Mouse (Mus musculus): ENCODE data around the gene Oosp1. TPM values are rescaled to one million over a fixed set of nuclear protein-coding genes. Genes with fewer than 3 reads are reported as not detected.

Gene Oosp1
- polyA plus RNA-seq, 1 experiment: not detected

DNA sequence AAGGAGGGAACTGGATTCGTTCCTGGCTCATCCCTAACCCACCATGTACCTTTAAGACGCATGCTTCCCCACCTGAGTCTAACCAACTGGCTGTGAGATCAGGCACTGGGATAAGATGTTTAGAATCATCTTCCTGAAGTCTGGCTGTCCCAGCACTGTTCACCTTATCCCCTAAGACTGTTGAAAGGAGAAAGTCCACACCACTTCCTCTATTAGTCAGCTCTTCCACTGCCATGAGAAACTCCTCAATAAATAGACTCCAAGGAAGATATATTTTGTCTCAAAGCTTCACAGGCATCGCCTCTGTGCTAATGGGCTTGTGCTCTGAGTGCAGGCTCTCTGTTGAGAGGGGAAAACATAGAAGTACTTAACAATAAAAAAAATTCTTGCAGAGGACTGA is 44.8 kb downstream of the Oosp1 start:
- no peaks in the 10 kb centered on the region for H3K27me3 ChIP-seq (ENCODE audit: control insufficient read depth, insufficient read depth, low read length)
- H3K36me3 ChIP-seq (ENCODE audit: control insufficient read depth, insufficient read depth, low read length): no peaks in the 10 kb centered on the region
- TF ChIP-seq POLR2A (IDR thresholded peaks at IDR 0.05; ENCODE audit: control insufficient read depth, low read depth, low read length) (no peak), CTCF (IDR thresholded peaks at IDR 0.05; ENCODE audit: control insufficient read depth, insufficient read depth, insufficient replicate concordance, low read depth, low read length) (no peak)
- H3K4me3 ChIP-seq (ENCODE audit: control insufficient read depth, low read depth, low read length): no peak overlapping the region
- no peaks in the 10 kb centered on the region for H3K4me1 ChIP-seq (ENCODE audit: control insufficient read depth, insufficient read depth, low read length)
- H3K27ac ChIP-seq (ENCODE audit: control insufficient read depth, insufficient read depth, low read depth, low read length): no peak overlapping the region

DNA sequence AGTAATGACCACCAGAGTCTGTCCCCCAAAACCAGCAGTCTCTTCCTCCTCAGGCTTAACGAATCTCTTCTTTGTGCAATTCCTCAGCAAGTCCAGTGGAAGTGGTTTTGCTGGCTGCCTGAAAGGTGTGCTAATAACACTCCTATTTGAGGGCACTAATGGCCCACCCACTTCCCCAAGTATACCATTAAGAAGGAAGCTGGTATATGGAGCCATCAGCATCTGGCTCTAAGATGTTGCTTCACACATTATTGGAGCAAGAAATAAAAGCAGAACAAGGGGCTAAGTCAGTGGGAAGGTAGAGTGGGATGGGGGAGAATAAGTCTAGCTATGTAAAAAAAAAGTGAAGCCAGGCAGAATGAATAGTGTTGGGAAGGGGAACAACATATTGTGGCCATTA is 50.2 kb downstream of the Oosp1 start, which contains the start of gene Ms4a3:
Gene Ms4a3 (minus strand): TSS at position 120 of the 400 bp plus-strand sequence.
- H3K4me1 ChIP-seq (ENCODE audit: control insufficient read depth, insufficient read depth, low read length): no peaks in the 10 kb centered on the region
- no peak for TF ChIP-seq POLR2A (IDR thresholded peaks at IDR 0.05; ENCODE audit: control insufficient read depth, low read depth, low read length)
- no peak for TF ChIP-seq CTCF (IDR thresholded peaks at IDR 0.05; ENCODE audit: control insufficient read depth, insufficient read depth, insufficient replicate concordance, low read depth, low read length)
- H3K36me3 ChIP-seq (ENCODE audit: control insufficient read depth, insufficient read depth, low read length): no peaks in the 10 kb centered on the region
- no peak within 1 kb of the TSS for H3K27ac ChIP-seq (ENCODE audit: control insufficient read depth, insufficient read depth, low read depth, low read length)
- no peak within 1 kb of the TSS for H3K4me3 ChIP-seq (ENCODE audit: control insufficient read depth, low read depth, low read length)
- H3K27me3 ChIP-seq (ENCODE audit: control insufficient read depth, insufficient read depth, low read length): no peaks in the 10 kb centered on the region

DNA sequence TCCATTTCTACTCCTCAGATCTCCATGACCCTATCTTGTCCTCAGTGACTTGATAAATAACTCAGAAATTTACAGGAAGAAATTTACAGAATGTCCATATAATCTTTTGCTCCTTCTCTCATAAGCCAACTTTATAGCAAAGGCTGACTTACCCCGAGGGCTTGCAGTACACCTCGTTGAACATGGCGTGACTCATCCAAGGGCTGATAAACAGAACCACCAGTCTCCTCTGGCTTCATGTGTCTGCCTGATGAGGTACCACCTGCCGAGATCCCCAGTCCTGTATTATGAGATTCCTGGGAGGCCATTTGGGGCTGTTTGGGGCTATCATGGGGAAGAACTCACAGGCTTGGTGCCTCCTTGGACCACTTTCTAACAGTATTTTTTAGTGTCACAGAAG is 51.9 kb downstream of the Oosp1 start:
- no peaks in the 10 kb centered on the region for H3K27me3 ChIP-seq (ENCODE audit: control insufficient read depth, insufficient read depth, low read length)
- TF ChIP-seq CTCF (IDR thresholded peaks at IDR 0.05; ENCODE audit: control insufficient read depth, insufficient read depth, insufficient replicate concordance, low read depth, low read length) (no peak), POLR2A (IDR thresholded peaks at IDR 0.05; ENCODE audit: control insufficient read depth, low read depth, low read length) (no peak)
- no peak overlapping the region for H3K27ac ChIP-seq (ENCODE audit: control insufficient read depth, insufficient read depth, low read depth, low read length)
- H3K4me3 ChIP-seq (ENCODE audit: control insufficient read depth, low read depth, low read length): no peak overlapping the region
- H3K4me1 ChIP-seq (ENCODE audit: control insufficient read depth, insufficient read depth, low read length): no peaks in the 10 kb centered on the region
- H3K36me3 ChIP-seq (ENCODE audit: control insufficient read depth, insufficient read depth, low read length): no peaks in the 10 kb centered on the region

DNA sequence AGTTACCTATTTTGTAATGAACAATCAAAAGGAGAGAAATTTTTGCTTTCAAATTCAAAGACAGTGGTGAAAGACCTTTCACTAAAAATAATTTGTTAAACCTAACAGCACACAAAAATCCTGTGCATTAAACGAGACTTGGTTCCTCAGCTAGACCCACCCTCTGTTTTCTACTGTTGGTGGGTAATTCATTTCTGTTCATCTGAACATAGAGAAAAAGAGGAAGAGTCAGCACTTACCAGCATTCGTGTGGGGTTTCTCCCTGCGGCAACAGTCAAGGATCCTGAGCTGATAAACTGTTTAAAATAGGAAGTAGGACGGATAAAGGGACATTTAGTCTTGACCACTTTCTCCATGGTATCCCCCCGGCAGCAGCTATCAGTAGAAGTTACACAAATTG is 55.4 kb downstream of the Oosp1 start:
- H3K27ac ChIP-seq (ENCODE audit: control insufficient read depth, insufficient read depth, low read depth, low read length): no peak overlapping the region
- H3K4me1 ChIP-seq (ENCODE audit: control insufficient read depth, insufficient read depth, low read length): no peaks in the 10 kb centered on the region

DNA sequence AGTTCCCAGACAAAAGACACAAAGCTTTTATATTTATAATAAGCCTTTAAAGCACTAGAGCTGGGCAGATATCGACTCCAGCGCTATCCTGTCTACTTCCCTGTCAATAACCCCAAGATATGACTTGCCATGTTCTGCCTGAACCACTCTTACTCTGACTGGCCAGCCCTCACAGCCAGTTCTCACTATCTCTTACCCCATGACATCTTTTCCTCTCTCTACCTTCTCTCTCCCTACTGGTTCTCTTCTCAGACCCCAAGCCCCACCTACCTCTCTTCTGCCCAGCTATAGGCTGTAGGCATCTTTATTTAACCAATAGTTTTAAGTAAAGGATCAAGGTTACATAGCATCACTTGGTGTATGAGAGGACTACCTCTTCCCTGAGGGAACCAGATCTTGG is 56.6 kb downstream of the Oosp1 start:
- TF ChIP-seq POLR2A (IDR thresholded peaks at IDR 0.05; ENCODE audit: control insufficient read depth, low read depth, low read length) (no peak), CTCF (IDR thresholded peaks at IDR 0.05; ENCODE audit: control insufficient read depth, insufficient read depth, insufficient replicate concordance, low read depth, low read length) (no peak)

More for the DNA sequence above, 55.4 kb downstream of the Oosp1 start:
- Histone ChIP-seq H3K27me3 (ENCODE audit: control insufficient read depth, insufficient read depth, low read length) (no peaks in the 10 kb centered on the region), H3K4me3 (ENCODE audit: control insufficient read depth, low read depth, low read length) (no peak overlapping the region), H3K36me3 (ENCODE audit: control insufficient read depth, insufficient read depth, low read length) (no peaks in the 10 kb centered on the region)
- TF ChIP-seq CTCF (IDR thresholded peaks at IDR 0.05; ENCODE audit: control insufficient read depth, insufficient read depth, insufficient replicate concordance, low read depth, low read length): no peak
- TF ChIP-seq POLR2A (IDR thresholded peaks at IDR 0.05; ENCODE audit: control insufficient read depth, low read depth, low read length): no peak

DNA sequence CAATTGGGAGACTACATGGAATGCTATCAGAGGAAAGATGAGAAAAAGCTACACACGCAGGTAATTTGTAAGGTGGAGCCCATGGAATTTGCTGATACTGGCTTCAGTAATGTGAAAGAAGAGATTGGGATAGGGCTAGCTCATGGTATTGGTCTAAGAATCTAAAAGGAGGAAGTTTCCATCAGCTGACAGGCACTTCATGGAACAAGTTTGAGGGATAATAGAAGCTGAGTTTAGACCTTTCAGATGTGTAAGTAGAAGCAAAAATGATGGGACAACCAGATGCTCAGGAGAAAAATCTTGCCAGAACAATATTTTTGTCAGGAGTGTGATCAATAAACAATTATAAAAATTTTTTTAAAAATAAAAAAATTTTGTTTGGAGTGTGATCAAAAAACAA is 57.2 kb downstream of the Oosp1 start:
- Histone ChIP-seq H3K4me1 (ENCODE audit: control insufficient read depth, insufficient read depth, low read length) (no peaks in the 10 kb centered on the region), H3K4me3 (ENCODE audit: control insufficient read depth, low read depth, low read length) (no peak overlapping the region), H3K36me3 (ENCODE audit: control insufficient read depth, insufficient read depth, low read length) (no peaks in the 10 kb centered on the region), H3K27me3 (ENCODE audit: control insufficient read depth, insufficient read depth, low read length) (no peaks in the 10 kb centered on the region), H3K27ac (ENCODE audit: control insufficient read depth, insufficient read depth, low read depth, low read length) (no peak overlapping the region)
- TF ChIP-seq CTCF (IDR thresholded peaks at IDR 0.05; ENCODE audit: control insufficient read depth, insufficient read depth, insufficient replicate concordance, low read depth, low read length) (no peak), POLR2A (IDR thresholded peaks at IDR 0.05; ENCODE audit: control insufficient read depth, low read depth, low read length) (no peak)

More for the DNA sequence above, 56.6 kb downstream of the Oosp1 start:
- no peaks in the 10 kb centered on the region for H3K27me3 ChIP-seq (ENCODE audit: control insufficient read depth, insufficient read depth, low read length)
- no peaks in the 10 kb centered on the region for H3K36me3 ChIP-seq (ENCODE audit: control insufficient read depth, insufficient read depth, low read length)
- no peak overlapping the region for H3K4me3 ChIP-seq (ENCODE audit: control insufficient read depth, low read depth, low read length)
- H3K27ac ChIP-seq (ENCODE audit: control insufficient read depth, insufficient read depth, low read depth, low read length): no peak overlapping the region
- no peaks in the 10 kb centered on the region for H3K4me1 ChIP-seq (ENCODE audit: control insufficient read depth, insufficient read depth, low read length)

DNA sequence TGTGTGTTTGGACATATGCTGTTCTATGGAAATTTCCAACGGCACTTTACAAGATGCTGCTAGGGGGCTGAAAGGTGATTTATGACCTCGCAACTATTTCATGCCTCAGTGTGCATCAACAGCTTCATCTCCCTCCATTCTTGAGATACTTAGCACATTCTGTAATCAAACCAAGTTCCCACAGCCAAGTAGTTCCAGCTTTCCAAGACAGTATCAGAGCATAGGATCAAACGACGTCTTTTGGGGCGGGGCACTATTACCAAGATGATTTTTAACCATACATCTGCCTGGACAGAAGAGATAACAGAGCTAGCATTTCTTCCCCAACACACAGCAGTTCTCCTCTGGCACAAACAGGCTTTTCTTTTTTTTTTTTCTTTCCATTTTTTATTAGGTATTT is 65.7 kb downstream of the Oosp1 start:
- no peaks in the 10 kb centered on the region for H3K36me3 ChIP-seq (ENCODE audit: control insufficient read depth, insufficient read depth, low read length)
- TF ChIP-seq POLR2A (IDR thresholded peaks at IDR 0.05; ENCODE audit: control insufficient read depth, low read depth, low read length): no peak
- TF ChIP-seq CTCF (IDR thresholded peaks at IDR 0.05; ENCODE audit: control insufficient read depth, insufficient read depth, insufficient replicate concordance, low read depth, low read length): no peak
- H3K4me3 ChIP-seq (ENCODE audit: control insufficient read depth, low read depth, low read length): no peak overlapping the region
- no peak overlapping the region for H3K27ac ChIP-seq (ENCODE audit: control insufficient read depth, insufficient read depth, low read depth, low read length)
- H3K27me3 ChIP-seq (ENCODE audit: control insufficient read depth, insufficient read depth, low read length): no peaks in the 10 kb centered on the region
- H3K4me1 ChIP-seq (ENCODE audit: control insufficient read depth, insufficient read depth, low read length): no peaks in the 10 kb centered on the region

DNA sequence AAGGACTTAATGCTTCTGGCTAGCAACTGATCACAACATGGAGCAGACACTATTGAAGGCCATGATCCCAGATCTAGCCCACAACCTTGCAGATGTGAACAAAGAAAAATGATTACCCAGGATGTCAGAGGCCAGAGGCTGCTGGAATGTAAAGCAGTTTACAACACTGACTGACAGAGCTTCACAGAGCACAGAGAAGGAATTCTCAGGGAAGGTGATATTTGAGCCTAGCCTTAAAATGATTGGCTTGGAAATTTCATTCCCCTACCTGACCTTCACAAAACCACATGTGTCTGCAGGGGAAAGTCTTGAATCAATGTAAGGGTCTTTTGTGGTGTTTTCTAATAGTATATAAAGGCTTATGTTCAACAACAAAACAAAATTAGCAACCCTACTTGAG is 66.2 kb downstream of the Oosp1 start:
- no peak for TF ChIP-seq CTCF (IDR thresholded peaks at IDR 0.05; ENCODE audit: control insufficient read depth, insufficient read depth, insufficient replicate concordance, low read depth, low read length)
- no peak for TF ChIP-seq POLR2A (IDR thresholded peaks at IDR 0.05; ENCODE audit: control insufficient read depth, low read depth, low read length)
- H3K36me3 ChIP-seq (ENCODE audit: control insufficient read depth, insufficient read depth, low read length): no peaks in the 10 kb centered on the region
- H3K27me3 ChIP-seq (ENCODE audit: control insufficient read depth, insufficient read depth, low read length): no peaks in the 10 kb centered on the region
- no peak overlapping the region for H3K27ac ChIP-seq (ENCODE audit: control insufficient read depth, insufficient read depth, low read depth, low read length)
- no peaks in the 10 kb centered on the region for H3K4me1 ChIP-seq (ENCODE audit: control insufficient read depth, insufficient read depth, low read length)
- no peak overlapping the region for H3K4me3 ChIP-seq (ENCODE audit: control insufficient read depth, low read depth, low read length)
